Mouse (Mus musculus): ENCODE results near the gene Nbeal2. TPM values are rescaled to one million over a fixed set of nuclear protein-coding genes. Genes with fewer than 3 reads are reported as not detected.

The Nbeal2 gene
- polyA plus RNA-seq, 1 experiment from 2014 or later = 2.2 TPM

DNA sequence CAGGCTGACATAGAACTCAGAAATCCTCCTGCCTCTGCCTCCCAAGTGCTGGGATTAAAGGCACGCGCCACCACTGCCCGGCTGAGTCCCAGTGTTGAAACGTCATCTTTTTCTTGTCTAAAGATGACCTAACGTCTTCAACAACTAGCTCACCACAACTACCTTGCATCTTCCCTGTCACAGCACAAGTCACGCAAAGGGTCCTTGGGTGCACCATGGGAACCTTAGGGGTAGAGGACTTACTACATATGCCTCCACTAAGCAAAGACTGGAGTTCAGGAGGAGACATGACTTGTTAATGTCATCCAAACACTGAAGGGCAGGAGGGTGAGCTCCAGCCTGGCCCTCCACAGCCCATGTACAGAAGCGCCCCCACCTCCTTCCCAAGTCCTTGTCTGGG, 33.3 kb downstream of the Nbeal2 start:
- no peaks in the 10 kb centered on the region for H3K27me3 ChIP-seq (ENCODE audit: control insufficient read depth, insufficient read depth, low read length)
- peaks cover 4% of the 10 kb centered on the region; the same call in 1 of the 2 replicates for H3K4me1 ChIP-seq (replicated peaks; ENCODE audit: control insufficient read depth, insufficient read depth, low read length)
- no peak overlapping the region for H3K9ac ChIP-seq (ENCODE audit: low read length)
- WGBS = 96% methylated on average over 7 of the region's 7 CpGs
- ATAC-seq (replicated peaks; ENCODE audit: low FRiP score) (no peak), DNase-seq (ENCODE audit: low spot score) (no peak)
- H3K27ac ChIP-seq (ENCODE audit: low read depth, low read length) = no peak overlapping the region
- H3K4me3 ChIP-seq (ENCODE audit: low read depth, low read length) = no peak overlapping the region
- no peak overlapping the region for H3K4me2 ChIP-seq (ENCODE audit: low read depth, low read length, severe bottlenecking)
- no peaks in the 10 kb centered on the region for H3K9me3 ChIP-seq (ENCODE audit: control insufficient read depth, low read length)
- peaks cover 8% of the 10 kb centered on the region; the same call in 1 of the 2 replicates for H3K36me3 ChIP-seq (ENCODE audit: control insufficient read depth, insufficient read depth, low read length)

DNA sequence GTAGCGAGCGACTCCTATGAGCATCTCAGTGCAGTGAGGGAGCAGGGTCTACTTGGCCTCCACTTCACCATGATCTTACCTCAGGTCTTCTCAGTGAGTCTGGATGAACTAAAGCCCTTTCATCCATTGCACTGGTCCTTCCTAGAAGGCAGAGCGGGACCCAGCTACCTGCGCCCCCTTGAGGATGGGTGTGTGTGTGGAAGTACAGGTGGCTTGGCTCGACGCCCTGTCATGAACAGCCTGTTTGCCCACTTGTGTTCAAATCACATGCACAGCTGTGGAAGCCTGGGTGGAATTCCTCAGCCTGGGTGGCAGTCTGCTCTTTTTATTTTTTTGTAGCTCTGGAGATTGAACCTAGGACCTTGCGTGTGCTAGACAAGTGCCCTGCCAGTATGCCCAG, 33.8 kb downstream of the Nbeal2 start:
- no peak overlapping the region for H3K4me3 ChIP-seq (ENCODE audit: low read depth, low read length)
- peaks cover 4% of the 10 kb centered on the region; the same call in 1 of the 2 replicates for H3K4me1 ChIP-seq (replicated peaks; ENCODE audit: control insufficient read depth, insufficient read depth, low read length)
- no peaks in the 10 kb centered on the region for H3K9me3 ChIP-seq (ENCODE audit: control insufficient read depth, low read length)
- no peaks in the 10 kb centered on the region for H3K27me3 ChIP-seq (ENCODE audit: control insufficient read depth, insufficient read depth, low read length)
- 82% methylated on average over 7 of the region's 7 CpGs for WGBS
- H3K4me2 ChIP-seq (ENCODE audit: low read depth, low read length, severe bottlenecking) = no peak overlapping the region
- H3K9ac ChIP-seq (ENCODE audit: low read length) = no peak overlapping the region
- ATAC-seq (replicated peaks; ENCODE audit: low FRiP score) = no peak
- DNase-seq (ENCODE audit: low spot score) = no peak
- peaks cover 8% of the 10 kb centered on the region; the same call in 1 of the 2 replicates for H3K36me3 ChIP-seq (ENCODE audit: control insufficient read depth, insufficient read depth, low read length)
- no peak overlapping the region for H3K27ac ChIP-seq (ENCODE audit: low read depth, low read length)

DNA sequence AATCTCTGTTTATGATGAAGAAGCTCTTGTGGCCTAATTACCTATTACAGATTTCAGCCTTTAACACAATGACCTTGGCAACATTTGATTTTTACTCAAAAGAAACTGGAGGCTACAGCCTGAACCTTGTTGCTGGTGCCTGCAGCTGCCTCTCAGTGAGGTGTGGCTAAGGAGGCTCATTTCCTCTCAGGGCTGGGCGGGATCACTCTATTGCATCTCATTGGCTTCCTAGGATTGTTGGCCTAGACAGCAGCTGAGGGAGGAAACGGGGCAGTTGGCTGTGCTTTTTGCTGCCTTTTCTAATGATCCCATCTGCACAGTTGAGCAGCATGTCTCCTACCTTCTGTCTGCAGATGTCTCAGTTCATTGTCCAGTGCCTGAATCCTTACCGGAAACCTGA, 36.9 kb downstream of the Nbeal2 start:
- WGBS = 83% methylated on average over 3 of the region's 3 CpGs
- no peak overlapping the region for H3K4me3 ChIP-seq (ENCODE audit: low read depth, low read length)
- no peak overlapping the region for H3K27ac ChIP-seq (ENCODE audit: low read depth, low read length)
- no peaks in the 10 kb centered on the region for H3K4me1 ChIP-seq (replicated peaks; ENCODE audit: control insufficient read depth, insufficient read depth, low read length)
- H3K9ac ChIP-seq (ENCODE audit: low read length) = no peak overlapping the region
- H3K4me2 ChIP-seq (ENCODE audit: low read depth, low read length, severe bottlenecking) = no peak overlapping the region
- H3K9me3 ChIP-seq (ENCODE audit: control insufficient read depth, low read length) = no peaks in the 10 kb centered on the region
- DNase-seq (ENCODE audit: low spot score) (peak; percentile 43), ATAC-seq (replicated peaks; ENCODE audit: low FRiP score) (no peak)
- peaks cover 8% of the 10 kb centered on the region; the same call in 1 of the 2 replicates for H3K36me3 ChIP-seq (ENCODE audit: control insufficient read depth, insufficient read depth, low read length)
- no peaks in the 10 kb centered on the region for H3K27me3 ChIP-seq (ENCODE audit: control insufficient read depth, insufficient read depth, low read length)

DNA sequence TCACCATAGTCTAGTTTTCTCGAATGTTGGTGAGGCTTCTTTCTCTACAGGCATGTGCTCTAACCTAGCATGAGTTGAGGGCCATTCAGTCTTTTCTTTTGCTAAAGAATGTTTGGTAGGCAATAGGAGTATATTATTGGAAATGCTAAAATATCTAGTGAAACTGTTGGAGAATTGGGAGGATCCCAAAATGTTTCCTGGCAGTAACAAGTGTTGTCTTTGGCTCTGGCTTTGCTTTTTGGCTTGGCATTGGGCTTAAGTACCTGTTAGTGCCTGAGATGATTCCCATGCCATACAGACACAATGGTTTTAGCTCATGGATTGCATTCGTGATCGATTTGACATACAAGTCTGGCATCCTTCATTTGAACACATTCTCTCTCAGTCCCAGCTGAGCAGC, 42.5 kb downstream of the Nbeal2 start:
- Histone ChIP-seq H3K36me3 (ENCODE audit: control insufficient read depth, insufficient read depth, low read length) (no peaks in the 10 kb centered on the region; the same call in 1 of the 2 replicates), H3K9ac (ENCODE audit: low read length) (no peak overlapping the region)

DNA sequence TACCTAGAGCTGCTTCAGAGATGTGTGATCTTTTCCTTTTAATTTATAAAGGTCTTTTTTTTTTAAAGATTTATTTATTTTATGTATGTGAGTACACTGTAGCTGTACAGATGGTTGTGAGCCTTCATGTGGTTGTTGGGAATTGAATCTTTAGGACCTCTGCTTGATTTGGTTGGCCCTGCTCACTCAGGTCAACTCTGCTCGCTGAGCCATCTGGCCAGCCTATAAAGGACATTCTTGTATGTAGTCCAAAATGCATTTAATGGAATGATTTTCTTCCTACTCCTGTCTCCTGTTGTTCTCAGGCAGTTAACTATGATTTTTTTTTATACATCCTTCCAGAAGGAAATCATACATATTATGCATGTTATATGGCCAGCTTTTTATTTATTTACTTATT, 70.4 kb downstream of the Nbeal2 start:
- no peak for ATAC-seq (replicated peaks; ENCODE audit: low FRiP score)
- no peak overlapping the region for H3K27ac ChIP-seq (ENCODE audit: low read depth, low read length)
- H3K9me3 ChIP-seq (ENCODE audit: control insufficient read depth, low read length) = no peaks in the 10 kb centered on the region
- H3K36me3 ChIP-seq (ENCODE audit: control insufficient read depth, insufficient read depth, low read length) = no peaks in the 10 kb centered on the region; the same call in 1 of the 2 replicates
- H3K9ac ChIP-seq (ENCODE audit: low read length) = no peak overlapping the region
- no peak for DNase-seq (ENCODE audit: low spot score)
- no peaks in the 10 kb centered on the region for H3K4me1 ChIP-seq (replicated peaks; ENCODE audit: control insufficient read depth, insufficient read depth, low read length)
- no peaks in the 10 kb centered on the region for H3K27me3 ChIP-seq (ENCODE audit: control insufficient read depth, insufficient read depth, low read length)
- H3K4me3 ChIP-seq (ENCODE audit: low read depth, low read length) = no peak overlapping the region
- 93% methylated on average over 1 of the region's 1 CpGs for WGBS
- no peak overlapping the region for H3K4me2 ChIP-seq (ENCODE audit: low read depth, low read length, severe bottlenecking)

More for the DNA sequence above, 42.5 kb downstream of the Nbeal2 start:
- Histone ChIP-seq H3K27me3 (ENCODE audit: control insufficient read depth, insufficient read depth, low read length) (no peaks in the 10 kb centered on the region), H3K4me3 (ENCODE audit: low read depth, low read length) (no peak overlapping the region), H3K9me3 (ENCODE audit: control insufficient read depth, low read length) (no peaks in the 10 kb centered on the region), H3K27ac (ENCODE audit: low read depth, low read length) (no peak overlapping the region), H3K4me1 (replicated peaks; ENCODE audit: control insufficient read depth, insufficient read depth, low read length) (no peaks in the 10 kb centered on the region), H3K4me2 (ENCODE audit: low read depth, low read length, severe bottlenecking) (no peak overlapping the region)
- 89% methylated on average over 3 of the region's 3 CpGs for WGBS
- no peak for DNase-seq (ENCODE audit: low spot score)
- no peak for ATAC-seq (replicated peaks; ENCODE audit: low FRiP score)

DNA sequence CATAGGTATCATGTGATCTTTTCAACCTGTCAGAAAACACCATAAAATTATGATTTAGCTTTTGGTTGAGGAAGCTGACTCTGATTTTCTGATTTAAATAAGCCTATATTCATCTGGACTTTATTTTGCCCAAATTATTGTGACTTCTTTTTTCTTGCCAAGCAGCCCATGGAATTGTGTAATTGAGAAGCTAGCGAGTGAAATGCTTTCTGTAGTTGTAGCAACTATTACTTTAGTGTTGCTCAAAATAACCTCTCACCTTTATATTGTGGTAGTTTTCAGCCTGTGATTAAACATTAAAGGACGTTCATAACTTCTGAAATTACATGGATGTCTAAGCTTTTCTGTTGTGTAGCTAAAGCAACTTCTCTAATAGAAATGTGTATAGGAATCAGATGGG, 71.8 kb downstream of the Nbeal2 start:
- Histone ChIP-seq H3K36me3 (ENCODE audit: control insufficient read depth, insufficient read depth, low read length) (no peaks in the 10 kb centered on the region; the same call in 1 of the 2 replicates), H3K27ac (ENCODE audit: low read depth, low read length) (no peak overlapping the region), H3K9me3 (ENCODE audit: control insufficient read depth, low read length) (no peaks in the 10 kb centered on the region), H3K27me3 (ENCODE audit: control insufficient read depth, insufficient read depth, low read length) (no peaks in the 10 kb centered on the region), H3K4me1 (replicated peaks; ENCODE audit: control insufficient read depth, insufficient read depth, low read length) (no peaks in the 10 kb centered on the region), H3K9ac (ENCODE audit: low read length) (no peak overlapping the region), H3K4me2 (ENCODE audit: low read depth, low read length, severe bottlenecking) (no peak overlapping the region), H3K4me3 (ENCODE audit: low read depth, low read length) (no peak overlapping the region)
- DNase-seq (ENCODE audit: low spot score) = no peak
- WGBS = 93% methylated on average over 2 of the region's 2 CpGs
- ATAC-seq (replicated peaks; ENCODE audit: low FRiP score) = no peak

Small RNA genes within 50 kb of the gene (microRNA-seq; reads per million reads assigned to microRNA genes)
- gene Mir8107 (ENCODE audit: insufficient number of aligned reads) = not detected

Other genes with a start within 250 kb of the Nbeal2 start
- gene Ptpn23, start 245.9 kb downstream of the Nbeal2 start, polyA plus RNA-seq (2014; fragmentation: Nextera tagmentation; extraction: Ambion mirVana) = 17.7 and 21.1 TPM in 2 replicates
- 0.36 and 0.67 TPM in 2 replicates for gene Ngp, start 234.4 kb downstream of the Nbeal2 start, polyA plus RNA-seq (2014; fragmentation: Nextera tagmentation; extraction: Ambion mirVana)
- gene Klhl18, start 177.5 kb downstream of the Nbeal2 start, polyA plus RNA-seq (2014; fragmentation: Nextera tagmentation; extraction: Ambion mirVana) = 9.1 and 9.8 TPM in 2 replicates
- gene Kif9, start 177.2 kb downstream of the Nbeal2 start, polyA plus RNA-seq (2014; fragmentation: Nextera tagmentation; extraction: Ambion mirVana) = 0.88 and 1.4 TPM in 2 replicates
- 48.7 and 56.9 TPM in 2 replicates for gene Setd2, start 121.6 kb downstream of the Nbeal2 start, polyA plus RNA-seq (2014; fragmentation: Nextera tagmentation; extraction: Ambion mirVana)
- gene Nradd, start 29.7 kb downstream of the Nbeal2 start, polyA plus RNA-seq (2014; fragmentation: Nextera tagmentation; extraction: Ambion mirVana) = 20.6 and 22.9 TPM in 2 replicates
- gene Ccdc12, start 2.3 kb upstream of the Nbeal2 start, polyA plus RNA-seq (2014; fragmentation: Nextera tagmentation; extraction: Ambion mirVana) = 149 and 164 TPM in 2 replicates
- 0.92 TPM in 1 of 2 replicates, not detected in the other for gene Myl3, start 87.7 kb upstream of the Nbeal2 start, polyA plus RNA-seq (2014; fragmentation: Nextera tagmentation; extraction: Ambion mirVana)
- 19.5 and 21.3 TPM in 2 replicates for gene Pth1r, start 93.0 kb upstream of the Nbeal2 start, polyA plus RNA-seq (2014; fragmentation: Nextera tagmentation; extraction: Ambion mirVana)
- gene Prss42, start 144.0 kb upstream of the Nbeal2 start, polyA plus RNA-seq (2014; fragmentation: Nextera tagmentation; extraction: Ambion mirVana) = not detected in 2 replicates
- gene Prss44, start 159.8 kb upstream of the Nbeal2 start, polyA plus RNA-seq (2014; fragmentation: Nextera tagmentation; extraction: Ambion mirVana) = not detected in 2 replicates
- not detected in 2 replicates for gene Prss43, start 172.5 kb upstream of the Nbeal2 start, polyA plus RNA-seq (2014; fragmentation: Nextera tagmentation; extraction: Ambion mirVana)
- not detected in 2 replicates for gene Prss45, start 180.4 kb upstream of the Nbeal2 start, polyA plus RNA-seq (2014; fragmentation: Nextera tagmentation; extraction: Ambion mirVana)
- not detected in 2 replicates for gene Prss46, start 190.3 kb upstream of the Nbeal2 start, polyA plus RNA-seq (2014; fragmentation: Nextera tagmentation; extraction: Ambion mirVana)
- gene Prss50, start 203.8 kb upstream of the Nbeal2 start, polyA plus RNA-seq (2014; fragmentation: Nextera tagmentation; extraction: Ambion mirVana) = 0.17 and 0.19 TPM in 2 replicates
- gene Als2cl, start 225.7 kb upstream of the Nbeal2 start, polyA plus RNA-seq (2014; fragmentation: Nextera tagmentation; extraction: Ambion mirVana) = 0.71 and 1.1 TPM in 2 replicates
- gene Tmie, start 226.0 kb upstream of the Nbeal2 start, polyA plus RNA-seq (2014; fragmentation: Nextera tagmentation; extraction: Ambion mirVana) = 0.07 and 0.12 TPM in 2 replicates